Mouse (Mus musculus) spleen, adult 2 months (tissue): ENCODE results near the gene Tln1.

Experiments used
- CTCF ChIP-seq: fragments of 200-500 bp; IDR thresholded peaks from 2 replicates; pipeline ENCODE4 v1.5.1; 2011; ENCODE audit warnings: mild to moderate bottlenecking, inconsistent platforms; ENCODE audit not compliant: insufficient read depth, insufficient read length, insufficient replicate concordance; ENCODE audit errors: extremely low read depth
- POLR2A ChIP-seq: fragments of 200-500 bp; IDR thresholded peaks from 2 replicates; pipeline ENCODE4 v1.6.1; 2011; ENCODE audit warnings: low read depth, low read length, inconsistent platforms

DNA sequence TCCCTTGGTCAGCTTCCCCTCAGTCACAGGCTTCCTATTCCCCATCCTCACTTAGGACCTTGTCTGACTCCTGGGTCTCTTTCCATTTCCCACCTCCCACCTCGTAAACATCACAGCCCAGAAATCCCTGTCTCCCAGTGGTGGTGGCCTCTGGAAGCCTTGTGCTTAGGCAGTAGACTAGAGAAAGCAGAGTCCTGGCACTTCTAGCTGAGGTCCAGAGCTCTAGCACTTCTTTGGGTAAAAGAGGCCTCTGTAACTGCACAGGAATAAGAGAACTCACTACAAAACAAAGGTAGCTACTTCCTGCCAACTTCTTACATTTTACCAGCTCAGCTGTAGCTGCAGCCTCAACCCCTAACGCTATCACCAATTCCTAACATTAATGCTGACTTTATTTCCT, 1.5 kb downstream of the Tln1 start:
- TF ChIP-seq CTCF (no peak), POLR2A (no peak)
